Mouse (Mus musculus): ENCODE measurements around the gene Kif2c.

Kif2c gene

DNA sequence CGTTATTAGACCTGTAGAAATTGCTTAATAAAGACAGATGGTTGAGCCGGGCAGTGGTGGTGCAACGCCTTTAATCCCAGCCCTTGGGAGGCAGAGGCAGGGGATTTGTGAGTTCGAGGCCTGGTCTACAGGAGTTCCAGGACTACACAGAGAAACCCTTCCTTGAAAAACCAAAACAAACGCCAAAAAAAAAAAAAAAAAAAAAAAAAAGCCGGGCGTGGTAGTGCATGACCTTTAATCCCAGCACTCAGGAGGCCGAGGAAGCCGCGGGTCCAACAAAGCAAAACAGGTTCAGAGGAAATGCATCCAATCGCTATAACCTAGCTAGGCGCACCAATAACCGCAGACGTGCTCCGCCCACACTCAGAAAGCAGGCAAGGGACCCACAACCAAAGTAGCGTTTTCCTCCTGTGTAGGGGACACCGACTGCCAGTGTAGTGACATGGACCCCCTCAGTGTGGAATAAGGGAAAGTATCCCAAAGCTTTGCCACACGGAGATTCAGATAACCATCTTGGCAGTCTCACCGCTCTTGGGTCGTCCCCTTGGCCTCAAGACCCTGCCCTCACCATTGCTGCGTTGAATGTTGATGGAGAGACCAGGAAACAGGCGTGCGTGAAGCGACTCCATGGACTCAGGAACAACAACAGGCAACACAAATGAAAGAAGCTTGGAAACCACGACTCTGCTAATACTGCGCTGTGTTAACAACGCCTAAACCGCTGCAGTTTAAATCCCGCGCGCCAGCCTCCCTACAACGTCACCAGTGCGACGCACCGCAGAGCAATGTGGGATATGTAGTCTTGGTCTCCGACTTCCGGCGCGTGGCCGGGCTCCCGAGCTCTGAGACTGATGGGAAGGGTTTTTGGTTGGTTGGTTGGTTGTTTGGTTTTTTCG lies at the start of gene Kif2c:
Kif2c (minus strand) TSS at position 777 of the 896 bp plus-strand sequence.
- DNase-seq, result peak; percentile 92

DNA sequence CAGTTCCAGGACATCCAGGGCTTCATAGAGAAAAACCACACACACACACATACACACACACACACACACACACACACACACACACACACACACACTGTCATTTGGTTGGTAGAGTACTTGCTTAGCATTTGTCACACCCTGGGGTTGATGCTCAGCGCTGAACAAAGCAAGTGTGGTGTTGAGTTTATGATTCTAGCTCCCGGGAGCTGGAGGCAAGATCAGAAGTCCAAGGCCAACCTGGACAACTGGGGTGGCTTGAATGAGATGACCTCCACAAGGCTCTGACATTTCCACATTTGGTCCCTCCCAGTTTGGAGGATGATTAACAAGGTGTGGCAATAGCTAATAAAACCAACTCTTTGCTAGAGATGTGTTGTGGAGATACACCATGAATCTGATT lies 48.8 kb upstream of the Kif2c start:
- no peak for DNase-seq

DNA sequence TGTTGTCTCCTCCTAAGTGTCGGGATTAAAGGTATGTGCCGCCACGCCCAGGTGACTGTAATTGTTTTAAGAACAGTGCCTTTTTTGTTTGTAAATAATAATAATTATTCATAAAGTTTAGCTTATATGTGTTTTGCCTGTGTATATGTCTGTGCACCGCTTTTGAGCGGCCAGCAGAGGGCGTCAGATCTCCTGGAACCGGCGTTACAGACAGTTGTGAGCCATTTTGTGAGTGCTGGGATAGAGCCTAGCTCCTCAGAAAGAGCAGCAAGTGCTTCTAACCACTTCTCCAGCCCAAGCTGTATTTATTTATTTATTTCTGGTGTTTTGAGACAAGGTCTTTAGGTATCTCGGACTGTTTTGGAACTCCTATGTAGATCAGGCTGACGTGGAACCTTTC lies 47.9 kb upstream of the Kif2c start:
- DNase-seq, result no peak

DNA sequence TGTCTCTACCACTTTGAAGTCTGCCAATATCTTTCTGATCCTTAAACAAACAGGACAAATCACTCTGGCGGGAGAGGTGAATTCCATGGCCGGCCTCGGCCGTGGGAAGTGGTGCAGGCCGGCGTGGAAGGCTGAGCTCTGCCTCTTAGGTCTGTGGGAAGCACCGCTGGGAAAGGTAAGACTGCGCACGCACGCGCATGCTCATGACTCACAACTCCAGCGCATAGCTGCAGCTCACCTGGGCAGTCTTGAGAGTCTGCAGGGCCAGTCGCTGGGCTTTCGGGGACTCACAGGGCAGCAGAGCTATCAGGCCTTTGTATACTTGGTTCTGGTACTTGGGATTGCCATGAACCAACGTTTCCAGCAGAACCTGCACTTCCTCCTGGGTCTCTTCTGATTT lies 47.2 kb upstream of the Kif2c start:
- DNase-seq, result peak; percentile 9

DNA sequence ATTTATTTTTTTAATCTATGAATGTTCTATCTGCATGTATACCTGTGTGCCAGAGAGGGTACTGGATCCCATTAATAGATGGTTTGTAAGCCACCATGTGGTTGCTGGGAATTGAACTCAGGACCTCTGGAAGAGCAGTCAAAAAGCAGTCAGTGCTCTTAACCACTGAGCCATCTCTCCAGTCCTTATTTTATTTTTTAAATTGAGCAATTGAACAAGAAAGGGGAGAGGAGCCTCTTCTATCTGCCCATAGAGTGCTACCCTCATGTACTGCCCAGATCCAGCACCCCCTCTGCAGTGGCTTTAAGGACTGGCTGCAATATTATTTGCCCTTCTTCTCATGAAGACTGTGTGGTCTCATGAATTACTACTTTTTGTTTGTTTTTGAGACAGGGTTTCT lies 42.8 kb upstream of the Kif2c start:
- no peak for DNase-seq

DNA sequence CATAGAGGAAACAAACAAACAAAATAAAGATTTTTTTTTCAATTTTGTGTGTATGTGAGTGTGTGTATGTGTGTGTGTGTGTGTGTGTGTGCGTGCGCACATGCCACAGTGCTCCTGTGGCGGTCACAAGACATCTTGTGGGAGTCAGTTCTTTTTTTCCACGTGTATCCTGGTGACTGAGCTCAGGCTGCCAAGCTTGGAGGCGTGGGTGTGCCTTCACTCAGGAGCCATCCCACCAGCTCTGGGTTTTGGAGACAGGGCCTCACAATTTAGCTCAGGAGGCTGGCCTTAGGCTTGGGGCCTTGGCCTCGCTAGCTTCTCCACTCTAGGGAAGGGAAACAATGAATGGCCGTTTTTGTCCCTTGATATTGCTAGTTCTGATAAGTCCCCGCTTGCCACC lies 41.7 kb upstream of the Kif2c start:
- no peak for DNase-seq

DNA sequence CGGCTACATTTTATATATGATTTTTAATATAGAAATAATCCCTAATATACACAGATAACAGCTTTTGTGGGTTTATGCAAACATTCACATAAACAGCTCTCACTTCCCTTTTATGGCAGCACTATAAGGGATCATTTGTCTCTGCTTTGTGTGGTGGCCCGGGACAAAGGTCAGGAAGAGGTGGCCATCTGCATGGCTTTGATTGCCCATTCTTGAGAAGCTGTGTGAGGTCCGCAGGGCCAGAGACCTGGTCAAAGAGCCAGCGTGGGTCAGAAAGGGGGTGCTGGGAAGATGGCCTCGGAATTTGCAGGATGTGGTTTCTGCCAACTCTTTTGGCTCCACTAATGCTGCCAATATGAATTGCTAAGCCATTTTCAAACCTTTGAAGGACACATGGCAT lies 40.6 kb upstream of the Kif2c start:
- no peak for DNase-seq

DNA sequence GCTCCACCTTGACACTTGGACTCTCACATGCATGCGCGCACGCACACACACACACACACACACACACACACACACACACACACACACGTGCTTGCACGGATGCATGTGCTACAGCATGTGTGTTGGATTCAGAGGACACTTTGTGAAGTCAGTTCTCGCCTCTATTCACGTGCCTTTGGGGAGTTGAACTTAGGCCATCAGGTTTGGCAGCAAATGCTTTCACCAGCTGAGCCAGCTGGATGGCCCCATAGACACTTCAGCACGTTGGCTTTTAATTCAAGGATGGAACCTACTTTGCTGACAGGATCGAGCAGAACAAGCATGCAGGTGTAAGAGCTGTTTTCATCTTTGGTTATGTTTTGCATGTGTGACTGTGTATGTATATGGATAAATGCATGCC lies 39.4 kb upstream of the Kif2c start:
- DNase-seq, result no peak

DNA sequence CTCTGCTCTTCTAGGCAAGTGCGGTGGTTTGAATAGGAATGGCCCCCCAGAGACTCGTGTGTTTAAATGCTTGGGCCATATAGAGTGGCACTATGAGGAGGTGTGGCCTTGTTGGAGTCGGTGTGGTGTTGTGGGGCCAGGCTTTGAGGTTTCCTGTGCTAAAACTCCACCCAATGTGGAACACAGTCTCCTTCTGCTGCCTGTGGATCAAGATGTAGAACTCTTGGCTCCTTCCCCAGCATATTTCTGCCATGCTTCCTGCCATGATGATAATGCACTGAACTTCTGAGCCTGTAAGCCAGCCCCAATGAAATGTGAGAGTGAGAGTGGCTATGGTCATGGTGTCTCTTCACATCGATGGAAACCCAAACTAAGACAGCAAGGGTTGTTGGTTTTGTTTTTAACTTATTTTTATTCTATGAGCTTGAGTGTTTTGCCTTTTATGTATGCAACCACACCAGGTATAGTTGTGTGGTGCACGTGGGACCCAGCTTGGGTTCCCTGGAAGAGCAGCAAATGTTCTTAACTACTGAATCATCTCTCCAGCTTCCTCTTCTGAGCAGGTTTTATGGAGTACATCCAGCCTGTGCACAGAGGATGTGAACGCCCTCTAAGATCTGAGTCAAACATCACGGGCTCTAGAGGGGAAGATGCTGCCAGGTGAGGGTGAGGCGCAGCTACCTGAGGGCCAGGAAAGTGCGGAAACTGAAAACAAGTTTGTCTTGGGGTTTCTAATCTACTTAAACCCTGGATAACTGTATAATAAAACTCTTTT lies 38.5 kb upstream of the Kif2c start:
- DNase-seq, result no peak

DNA sequence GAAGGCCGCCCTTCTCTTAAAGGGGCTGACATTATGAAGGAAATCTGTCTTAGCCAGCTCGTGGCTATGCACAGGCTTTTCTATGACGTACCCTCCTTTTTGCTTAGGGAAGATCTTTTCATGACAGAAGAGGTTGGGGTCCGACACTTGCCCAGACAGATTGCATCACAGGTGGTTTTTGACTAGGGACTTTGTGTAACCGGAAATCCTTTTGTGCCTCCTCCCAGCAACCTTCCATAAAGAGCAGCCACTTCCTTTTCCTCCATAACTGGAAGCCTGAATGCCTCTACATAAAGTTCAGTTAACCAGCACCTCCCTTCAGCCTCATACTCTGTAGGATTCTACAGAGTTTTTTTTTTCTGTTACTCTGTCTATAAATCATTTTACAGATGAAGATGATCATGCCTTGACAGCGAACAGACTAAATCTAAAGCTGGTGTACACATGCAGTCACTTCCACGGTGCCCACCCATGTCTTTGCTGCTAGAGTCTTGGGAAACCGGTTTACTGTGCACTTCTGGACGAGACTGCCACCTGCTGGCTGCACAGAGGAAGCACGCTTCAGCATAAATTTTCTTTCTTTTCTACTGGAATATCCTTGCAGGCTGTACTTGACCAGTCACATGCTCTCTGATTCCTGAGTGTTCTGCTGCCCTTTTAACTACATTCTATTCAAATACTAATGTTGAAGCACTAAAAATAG lies 36.2 kb upstream of the Kif2c start:
- DNase-seq, result peak; percentile 62

DNA sequence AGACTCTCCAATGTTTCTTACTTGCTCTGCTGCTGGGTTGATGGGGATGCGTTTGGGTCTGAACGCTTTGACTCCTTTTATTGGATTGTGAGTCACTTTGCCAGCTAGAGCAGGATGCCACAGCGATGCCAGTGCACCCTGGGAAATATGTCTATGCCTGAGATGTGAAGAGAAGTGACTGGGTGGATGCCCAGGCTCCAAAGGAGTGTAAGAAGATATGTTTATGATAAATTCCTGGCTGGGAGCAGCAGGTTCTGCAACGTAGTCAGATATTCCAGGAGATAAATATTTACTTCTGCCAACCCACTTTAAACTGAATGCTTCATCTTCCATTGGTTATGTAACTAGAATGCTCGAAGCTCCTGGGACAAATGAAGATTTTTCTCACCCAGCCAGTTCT lies 34.6 kb upstream of the Kif2c start:
- DNase-seq, result no peak

DNA sequence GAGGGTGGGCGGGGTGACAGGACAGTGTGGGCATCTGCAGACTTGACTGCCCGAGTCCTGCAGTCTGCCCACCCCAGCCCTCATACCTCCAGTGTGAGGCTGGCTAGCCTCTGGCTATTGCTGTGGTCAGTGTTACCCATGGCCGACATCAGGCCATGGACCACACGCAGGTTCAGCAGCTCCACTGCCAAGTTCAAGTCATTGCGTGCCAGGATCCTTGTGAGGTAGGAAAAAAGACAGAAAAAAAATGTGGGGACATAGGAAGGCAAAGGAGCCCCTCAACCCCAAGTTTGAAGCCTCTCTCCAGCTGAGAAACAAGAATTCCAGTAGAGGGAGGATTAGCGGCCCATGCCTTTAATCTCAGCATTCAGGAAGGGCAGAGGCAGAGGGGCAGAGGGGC lies 31.8 kb upstream of the Kif2c start:
- DNase-seq, result no peak

DNA sequence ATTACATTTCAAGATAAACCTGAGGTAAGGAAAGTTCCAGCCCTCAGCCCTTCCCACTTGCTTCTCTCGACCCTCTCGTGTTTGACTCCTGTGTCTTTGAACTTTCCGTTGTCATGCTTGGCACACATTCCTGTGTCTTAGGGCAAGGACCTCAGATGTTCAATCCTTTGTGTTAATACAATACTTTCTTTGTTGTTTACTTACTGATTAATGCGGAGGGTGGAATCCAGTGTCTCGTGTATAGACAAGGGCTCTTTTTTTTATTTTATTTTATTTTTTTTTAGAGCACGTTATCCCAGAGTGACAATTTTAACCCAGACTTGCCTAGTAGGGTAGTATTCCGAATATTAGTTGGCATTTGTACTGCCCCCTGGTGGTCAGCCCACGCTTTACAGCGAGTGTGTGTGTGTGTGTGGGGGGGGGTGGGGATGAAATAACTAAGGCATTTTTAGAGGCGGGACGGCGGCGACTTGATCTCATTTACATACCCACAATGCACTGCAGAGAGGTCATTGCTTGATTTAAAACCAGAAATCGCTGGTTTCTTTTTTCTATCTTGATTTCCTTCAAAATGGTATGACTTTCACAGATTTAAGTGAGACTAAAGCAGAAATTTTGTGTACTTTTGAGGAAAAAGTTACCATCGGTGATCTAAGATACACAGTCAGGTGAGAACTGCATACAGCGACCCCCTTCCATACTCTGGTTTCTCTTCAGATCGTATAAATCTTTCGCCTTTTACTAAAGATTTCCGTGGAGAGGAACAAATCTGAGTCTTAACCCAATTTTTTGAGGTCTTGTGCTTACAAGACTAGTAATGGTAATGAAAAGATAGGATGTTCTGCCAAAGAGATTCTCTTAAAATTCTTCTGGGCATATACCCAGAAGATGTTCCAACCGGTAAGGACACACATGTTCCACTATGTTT lies 28.0 kb upstream of the Kif2c start:
- peak; percentile 89 for DNase-seq

DNA sequence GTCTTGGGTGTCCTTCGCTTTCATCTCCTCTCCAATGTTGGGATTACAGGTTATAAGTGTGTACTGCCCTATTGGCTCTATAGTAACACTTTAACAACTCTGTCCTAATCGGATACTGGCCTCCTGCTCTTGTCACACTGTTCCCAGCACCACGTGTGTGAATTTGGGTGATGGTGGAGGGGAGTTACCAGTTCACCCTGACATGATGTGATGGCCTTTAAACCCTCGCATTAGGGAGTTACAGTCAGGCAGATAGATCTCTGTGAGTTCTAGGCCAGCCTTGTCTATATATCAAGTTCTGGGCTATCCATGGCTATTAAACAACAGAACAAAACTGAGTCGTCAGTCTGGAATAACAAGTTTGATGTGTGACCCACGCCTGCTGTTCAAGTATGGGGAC lies 27.2 kb upstream of the Kif2c start:
- no peak for DNase-seq

DNA sequence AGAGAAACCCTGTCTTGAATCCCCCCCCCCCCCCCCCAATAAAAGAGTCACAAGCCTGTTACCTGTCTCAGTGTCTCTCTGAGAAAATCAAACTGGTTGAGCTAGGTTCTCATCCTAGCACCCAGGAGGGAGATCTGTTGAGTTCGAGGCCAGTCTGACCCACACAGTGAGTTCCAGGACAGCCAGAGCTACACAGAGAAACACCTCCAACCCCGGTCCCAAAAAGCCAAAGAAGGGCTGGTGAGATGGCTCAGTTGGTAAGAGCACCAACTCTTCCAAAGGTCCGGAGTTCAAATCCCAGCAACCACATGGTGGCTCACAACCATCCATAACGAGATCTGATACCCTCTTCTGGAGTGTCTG lies 20.5 kb upstream of the Kif2c start:
- no peak for DNase-seq

DNA sequence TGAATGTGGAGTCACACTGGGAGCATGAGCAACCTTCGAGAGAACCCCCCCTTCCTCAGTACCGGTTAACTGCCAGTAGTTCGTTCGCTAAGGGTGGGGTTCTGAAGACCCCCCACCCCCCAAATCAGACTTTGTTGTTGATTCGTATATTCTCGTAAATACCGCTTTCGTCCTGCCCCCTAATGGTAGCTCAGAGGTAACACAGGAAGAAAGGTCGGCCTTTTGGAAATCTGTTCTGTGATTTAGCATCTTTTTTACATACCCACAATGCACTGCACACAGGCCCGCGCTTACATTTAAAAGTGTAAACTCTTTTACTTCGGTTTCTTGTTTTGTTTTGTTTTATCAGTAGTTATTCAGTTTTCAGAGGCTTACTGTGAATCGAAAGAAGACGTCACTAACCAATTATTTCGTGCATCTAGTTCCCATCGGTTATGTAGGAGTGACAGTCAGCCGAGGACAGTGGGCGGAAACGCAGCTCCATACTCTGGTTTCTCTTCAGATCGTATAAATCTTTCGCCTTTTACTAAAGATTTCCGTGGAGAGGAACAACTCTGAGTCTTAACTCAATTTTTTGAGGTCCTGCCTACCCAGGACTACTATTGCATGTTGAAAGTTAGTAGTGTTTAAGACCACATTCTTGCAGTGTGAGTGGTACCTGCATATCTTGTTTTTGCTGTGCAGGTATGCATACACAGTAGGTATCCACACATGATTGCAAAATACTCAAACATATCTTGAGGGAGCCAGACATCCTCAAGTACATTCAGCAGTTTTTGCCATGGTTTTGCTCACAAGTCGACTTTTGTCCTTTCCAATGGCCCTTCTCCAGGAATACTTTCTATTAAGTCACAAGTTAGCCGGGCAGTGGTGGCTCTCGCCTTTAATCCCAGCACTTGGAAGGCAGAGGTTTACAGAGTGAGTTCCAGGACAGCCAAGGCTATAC lies 19.9 kb upstream of the Kif2c start:
- DNase-seq, result peak; percentile 47

DNA sequence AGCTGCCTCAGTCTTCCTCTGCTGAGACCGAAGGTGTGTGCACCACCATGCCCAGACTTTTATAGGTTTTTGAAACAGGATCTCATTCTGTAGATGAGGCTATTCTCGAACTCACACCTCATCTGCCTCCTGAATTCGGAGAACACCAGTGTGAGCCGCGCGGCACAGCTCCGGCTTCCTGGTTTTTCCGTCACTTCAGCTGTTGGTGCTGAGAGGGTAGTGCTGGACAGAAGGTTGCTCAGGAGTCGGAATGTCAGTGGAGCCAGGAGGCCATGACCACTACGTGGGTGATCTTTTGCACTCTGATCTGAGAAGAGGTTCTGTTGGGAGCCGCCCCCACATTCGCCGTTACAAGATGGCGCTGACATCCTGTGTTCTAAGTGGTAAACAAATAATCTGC lies 9.4 kb upstream of the Kif2c start:
- no peak for DNase-seq

DNA sequence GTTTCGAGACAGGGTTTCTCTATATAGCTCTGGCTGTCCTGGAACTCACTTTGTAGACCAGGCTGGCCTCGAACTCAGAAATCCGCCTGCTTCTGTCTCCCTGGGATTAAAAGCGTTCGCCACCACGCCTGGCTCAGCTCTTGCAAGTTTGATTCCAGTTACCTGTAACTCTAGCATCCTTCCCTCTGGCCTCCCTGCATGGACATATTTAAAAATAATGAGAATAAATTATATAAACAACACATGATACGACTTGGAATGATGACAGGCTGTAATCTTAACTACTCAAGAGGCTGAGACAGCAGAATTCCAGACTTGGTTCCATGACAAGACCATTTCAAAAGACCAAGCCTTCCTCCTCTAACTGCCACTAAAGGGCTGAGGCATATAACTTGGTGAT lies 8.2 kb upstream of the Kif2c start:
- no peak for DNase-seq

DNA sequence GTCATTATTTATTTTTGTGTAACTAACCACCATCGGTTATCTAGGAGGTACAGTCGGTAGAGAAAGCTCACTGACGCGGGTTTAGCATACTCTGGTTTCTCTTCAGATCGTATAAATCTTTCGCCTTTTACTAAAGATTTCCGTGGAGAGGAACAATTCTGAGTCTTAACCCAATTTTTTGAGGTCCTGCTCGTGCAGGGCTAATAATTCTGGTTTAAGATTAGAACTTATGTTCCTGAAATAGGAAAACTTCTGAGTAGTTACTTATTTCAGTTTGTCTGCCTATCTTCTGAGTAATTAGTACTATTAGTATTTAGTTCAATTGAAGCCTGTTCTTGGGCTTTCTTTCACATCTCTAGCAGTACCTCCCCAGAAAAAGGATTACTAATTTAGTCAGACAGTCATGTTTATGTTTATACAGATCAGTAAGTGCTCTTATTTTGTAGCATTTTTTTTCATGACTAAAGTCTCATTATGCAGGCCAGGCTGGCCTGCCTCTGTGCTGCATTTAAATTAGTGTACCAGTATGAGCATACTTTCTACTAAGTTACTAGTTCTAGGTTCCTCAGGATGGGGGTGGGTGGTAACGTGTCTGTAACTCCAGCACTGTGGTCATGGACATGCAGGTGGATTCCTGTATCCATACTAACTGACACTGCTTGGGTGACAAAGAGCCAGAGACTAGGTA lies 7.6 kb upstream of the Kif2c start:
- DNase-seq, result peak; percentile 23

DNA sequence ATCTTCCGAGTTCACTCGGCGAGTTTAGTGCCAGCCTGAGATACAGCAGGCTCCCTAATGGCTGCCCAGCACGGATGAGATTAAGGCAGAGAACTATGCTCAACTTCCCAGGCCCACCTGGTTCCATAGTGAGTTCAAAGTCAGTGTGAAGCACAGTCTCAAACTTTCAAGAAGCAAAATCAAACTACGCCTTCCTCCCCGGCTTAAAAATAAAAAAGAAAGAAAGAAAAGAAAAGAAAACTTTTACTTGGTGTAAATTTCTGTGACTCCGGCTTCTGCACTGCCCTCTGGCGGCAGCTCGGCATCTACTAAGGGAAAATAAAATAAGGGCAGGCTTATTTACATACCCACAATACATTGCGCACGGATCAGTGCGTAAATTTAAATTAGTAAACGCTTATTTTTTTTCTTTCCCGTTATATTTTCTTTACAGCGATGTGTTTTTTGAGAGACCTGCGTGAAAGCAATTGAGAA lies 7.0 kb upstream of the Kif2c start:
- peak; percentile 92 for DNase-seq

DNA sequence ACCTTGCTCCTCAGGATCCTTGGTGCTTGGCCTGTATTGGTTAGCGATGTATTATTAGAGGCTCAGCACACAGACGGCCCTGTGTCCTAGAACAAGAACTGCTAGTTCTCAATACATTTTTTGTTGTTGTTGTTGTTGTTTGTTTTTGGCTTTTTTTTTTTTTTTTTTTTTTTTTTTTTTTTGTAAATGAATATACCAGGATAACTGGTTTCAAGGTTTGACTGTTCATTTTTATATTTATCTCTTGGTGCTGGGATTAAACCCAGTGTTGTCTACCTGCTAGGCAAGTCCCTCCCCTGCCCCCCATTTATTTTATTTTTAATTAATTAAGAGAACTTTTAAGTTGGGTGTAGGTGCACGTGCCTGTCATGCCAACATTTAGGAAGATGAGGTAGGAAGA lies 6.5 kb upstream of the Kif2c start:
- no peak for DNase-seq
